Mouse (Mus musculus) activated CD4-positive, CD25-positive, alpha-beta regulatory T cell, adult 4 months (primary cell): ENCODE data around the gene BC034090. TPM values are rescaled to one million over a fixed set of nuclear protein-coding genes. Genes with fewer than 3 reads are reported as not detected.
"Not testable (repeated sequence)": the region's sequence is repeated elsewhere in the genome, so short reads cannot be mapped to it uniquely, and the experiment has no call there.

Experiments used
- ATAC-seq: one replicate; pipeline ENCODE4 v1.8.0; 2017
- polyA plus RNA-seq, 2 experiments: library from polyadenylated mRNA; unstranded; fragments of 100-300 nt; shearing (Covaris generic); gene quantifications; one replicate each; pipeline ENCODE4 v1.2.1; 2017

The BC034090 gene
- polyA plus RNA-seq, result 1 to 10 TPM in 1 of 2 experiments, under 1 TPM in 1; 0.85 to 1.3 TPM

DNA sequence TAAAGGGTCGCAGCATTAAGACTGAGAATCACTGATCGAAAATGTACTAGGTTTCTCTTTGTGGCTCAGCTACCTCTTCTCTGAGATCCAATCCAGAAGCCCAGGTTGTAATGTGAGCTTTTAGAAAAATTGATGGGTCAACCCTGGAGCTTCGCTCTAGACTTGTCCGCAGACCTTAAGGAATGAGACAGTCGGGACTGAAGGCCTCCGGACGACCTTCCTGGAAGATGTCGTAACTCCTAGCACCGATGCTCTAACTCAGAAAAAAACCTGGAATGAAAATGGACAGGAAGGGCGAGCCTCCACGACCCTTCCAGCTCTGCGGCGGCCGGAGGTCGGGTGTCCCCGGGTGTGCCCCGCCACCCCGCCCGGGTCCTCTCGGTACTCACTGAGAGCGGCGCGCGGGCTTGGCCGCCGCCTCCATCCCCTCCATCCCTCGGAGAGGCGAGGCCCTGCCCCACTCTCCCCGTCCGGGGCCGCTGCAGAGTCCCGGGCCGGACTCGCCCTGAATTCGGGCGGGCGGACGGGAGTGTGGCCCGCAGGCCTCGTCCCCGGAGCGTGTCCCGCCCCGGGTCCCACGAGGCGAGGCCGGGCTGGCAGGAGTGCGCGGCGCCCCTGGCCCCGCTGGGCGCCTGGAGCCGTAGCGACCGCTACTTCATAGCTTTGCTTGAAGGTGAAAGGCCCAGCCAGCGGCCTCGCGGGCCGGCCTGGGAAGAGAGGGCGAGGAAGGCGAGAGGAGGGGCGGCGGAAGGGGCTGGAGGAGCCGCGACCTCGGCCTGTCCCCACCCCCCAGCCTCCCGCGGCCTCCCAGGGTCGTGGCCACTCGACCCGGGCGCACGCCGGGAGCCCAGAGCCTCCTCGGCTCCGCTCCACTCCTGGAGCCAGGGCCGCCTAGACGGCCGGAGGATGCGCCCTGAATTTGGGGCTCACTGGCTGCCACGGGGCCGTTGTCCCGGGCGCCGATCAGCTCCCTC, at the start of gene BC034090:
TSS of gene BC034090 (minus strand) at position 648 of the 974 bp plus-strand sequence.
- ATAC-seq, result no peak

DNA sequence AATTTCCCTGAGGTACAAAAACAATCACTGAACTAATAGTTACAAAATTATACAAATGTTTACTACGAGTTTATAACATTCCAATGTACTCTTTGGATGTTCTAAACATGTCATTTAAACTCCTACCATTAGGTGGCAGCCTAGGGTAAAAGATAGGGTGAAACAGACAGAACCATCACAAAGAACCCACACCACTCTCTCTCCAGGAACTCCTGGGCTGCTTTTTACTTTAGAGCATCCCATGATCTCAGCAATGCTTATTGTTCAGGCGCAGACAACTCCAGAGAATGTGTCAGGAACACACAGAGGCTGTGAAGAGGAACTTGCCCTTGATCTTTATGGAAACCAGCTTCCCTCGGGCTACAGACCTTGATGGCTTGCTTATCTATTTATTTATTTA, 49.2 kb upstream of the BC034090 start:
- ATAC-seq, result peak; percentile 86

GRCm38 (mm10) chr1:155289411-155289810, 45.2 kb upstream of the BC034090 start:
- ATAC-seq, result no peak

- no peak for ATAC-seq
Observed at GRCm38 (mm10) chr1:155288033-155288432, 43.8 kb upstream of the BC034090 start.

DNA sequence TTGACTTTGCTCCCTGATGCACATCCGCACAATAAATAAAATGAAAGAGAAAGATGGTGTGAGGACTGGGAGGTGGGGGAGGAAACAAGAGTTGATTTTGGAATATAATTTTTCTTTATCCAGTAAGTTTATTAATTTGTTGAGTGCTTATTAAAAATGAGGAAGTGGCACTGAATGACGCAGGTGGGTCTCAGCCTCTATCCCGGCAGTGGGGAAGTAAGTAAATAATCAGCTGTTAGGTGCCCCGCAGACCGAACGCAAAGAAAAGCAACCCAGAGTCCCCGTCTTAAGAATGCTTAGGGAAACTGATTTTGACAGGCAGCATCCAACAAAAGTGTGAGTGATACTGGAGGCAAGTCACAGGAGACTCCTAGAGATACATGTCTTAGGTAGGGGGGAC, 39.6 kb upstream of the BC034090 start:
- ATAC-seq, result no peak

- peak; percentile 75 for ATAC-seq
Observed at GRCm38 (mm10) chr1:155281003-155281793, 37.0 kb upstream of the BC034090 start.

DNA sequence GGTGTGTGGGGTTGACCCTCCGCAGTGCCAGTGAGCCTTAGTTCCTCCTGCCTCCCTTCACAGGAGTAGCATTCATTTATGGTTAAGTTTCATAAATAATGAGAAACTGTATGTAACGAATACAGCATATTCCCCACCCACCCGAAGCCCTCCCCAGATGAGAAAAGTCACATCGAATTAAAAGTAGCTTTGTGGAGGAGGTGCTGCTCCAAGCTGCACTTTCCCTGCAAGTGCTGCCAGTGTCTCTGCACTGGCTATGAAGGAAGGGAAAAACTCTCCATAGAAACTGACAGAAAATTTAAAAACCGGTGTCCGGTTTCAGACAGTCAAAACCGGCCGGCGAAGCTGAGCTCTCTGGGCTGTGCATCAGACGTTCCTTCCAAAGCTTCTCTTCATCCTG, 36.1 kb upstream of the BC034090 start:
- no peak for ATAC-seq

GRCm38 (mm10) chr1:155276381-155277033, 32.3 kb upstream of the BC034090 start:
- ATAC-seq, result no peak

DNA sequence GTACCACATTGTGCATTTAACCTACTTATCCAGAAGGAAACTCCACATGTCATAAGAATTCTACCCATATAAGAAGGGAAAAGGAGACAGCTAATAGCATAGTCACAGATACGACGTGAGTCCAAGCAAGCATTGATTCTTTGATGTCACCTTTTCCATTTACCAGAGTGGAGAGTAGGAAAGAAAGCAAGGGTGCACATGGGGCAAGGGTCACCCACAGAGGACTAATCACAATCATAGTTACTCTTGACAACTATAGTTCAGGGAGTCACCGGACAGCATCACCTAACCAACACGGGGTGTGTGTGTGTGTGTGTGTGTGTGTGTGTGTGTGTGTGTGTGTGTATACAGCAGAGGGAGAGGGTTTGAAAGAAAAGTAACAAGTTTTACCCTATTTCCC, 31.5 kb upstream of the BC034090 start:
- no peak for ATAC-seq

DNA sequence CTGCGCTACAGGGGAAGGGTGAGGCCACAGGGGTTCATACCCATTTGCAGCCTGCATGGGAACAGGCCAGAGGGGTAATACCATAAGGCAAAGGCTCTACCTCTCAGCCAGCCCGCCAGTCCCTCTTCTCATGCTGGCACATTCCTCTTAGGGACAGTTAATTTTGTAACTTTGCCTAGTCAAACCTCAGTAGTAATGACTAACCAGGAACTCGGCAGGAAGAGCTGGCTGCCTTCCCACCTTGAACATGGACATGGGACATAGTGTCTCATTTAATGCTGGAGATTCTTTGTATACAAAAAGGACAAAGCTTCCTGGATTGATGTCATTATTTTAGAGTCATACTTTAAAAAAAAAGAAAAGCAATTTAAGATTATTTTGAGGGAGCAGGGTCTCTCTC, 30.7 kb upstream of the BC034090 start:
- no peak for ATAC-seq

- ATAC-seq, result no peak
Observed at GRCm38 (mm10) chr1:155272953-155273352, 28.7 kb upstream of the BC034090 start.

GRCm38 (mm10) chr1:155262496-155262895, 18.3 kb upstream of the BC034090 start:
- not testable (repeated sequence) for ATAC-seq

GRCm38 (mm10) chr1:155254309-155254708, 10.1 kb upstream of the BC034090 start:
- ATAC-seq, result no peak

- ATAC-seq, result no peak
Observed at GRCm38 (mm10) chr1:155253126-155253525, 8.9 kb upstream of the BC034090 start.

GRCm38 (mm10) chr1:155252631-155253121, 8.4 kb upstream of the BC034090 start:
- ATAC-seq, result no peak

DNA sequence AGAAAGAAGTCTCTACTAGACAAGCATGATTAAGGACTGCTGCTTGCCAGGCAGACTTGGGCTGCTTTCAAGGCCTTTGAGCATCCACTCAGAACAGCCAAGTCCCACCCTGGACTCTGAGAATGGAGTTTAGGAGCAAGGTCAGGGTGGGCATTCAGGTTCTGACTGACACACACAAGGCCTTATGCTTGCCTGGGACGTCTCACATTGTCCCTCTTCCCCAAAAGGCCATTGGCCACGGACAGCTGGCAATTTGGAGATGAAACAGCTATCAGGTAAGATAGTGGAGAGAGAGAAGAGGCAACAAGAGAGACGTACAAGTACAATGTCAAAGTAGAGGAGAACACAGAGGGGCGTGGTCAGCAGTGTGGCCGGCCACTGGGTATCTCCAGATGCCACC, 7.4 kb upstream of the BC034090 start:
- no peak for ATAC-seq

- no peak for ATAC-seq
Observed at GRCm38 (mm10) chr1:155250531-155251135, 6.4 kb upstream of the BC034090 start.

DNA sequence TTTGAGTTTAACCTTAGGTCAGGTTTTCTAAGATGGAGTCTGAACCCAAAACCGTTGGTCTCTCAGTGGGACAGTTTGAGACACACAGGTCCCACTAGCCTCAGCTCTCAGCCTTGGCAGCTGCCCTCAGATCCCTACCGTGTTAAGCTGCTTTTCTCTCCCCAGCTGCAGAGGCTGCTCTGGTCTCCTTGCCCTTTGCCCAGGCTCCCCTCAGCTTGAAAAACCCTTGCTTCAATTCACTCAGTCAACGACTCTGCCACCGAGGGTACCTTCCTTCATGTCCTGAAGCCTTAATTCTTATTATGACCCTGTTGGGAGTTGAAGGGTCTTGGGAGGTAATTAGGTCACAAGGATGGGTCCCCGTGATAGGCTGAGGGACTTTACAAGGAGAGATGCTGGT, 5.7 kb upstream of the BC034090 start:
- ATAC-seq, result no peak

DNA sequence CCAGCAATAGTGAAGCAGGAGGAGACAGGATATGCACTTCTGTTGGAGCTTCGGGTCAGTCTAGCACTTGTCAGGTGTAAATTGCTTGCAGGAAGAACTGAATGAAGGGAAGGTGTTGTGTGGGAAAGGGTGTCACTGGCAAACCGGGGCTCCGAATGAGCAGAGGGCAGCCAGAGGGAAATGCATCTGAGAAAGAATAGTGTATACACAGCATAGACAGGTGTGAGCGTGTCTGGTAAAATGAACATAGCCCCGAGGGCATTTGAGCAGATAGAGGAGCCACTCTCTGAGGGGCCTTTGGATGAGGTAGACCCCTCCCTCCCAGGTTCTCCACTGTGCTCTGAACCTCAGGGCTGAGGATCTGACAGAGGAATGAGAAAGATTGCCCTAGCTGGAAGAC, 3.8 kb upstream of the BC034090 start:
- no peak for ATAC-seq

- no peak for ATAC-seq
Observed at GRCm38 (mm10) chr1:155247441-155247840, 3.2 kb upstream of the BC034090 start.

DNA sequence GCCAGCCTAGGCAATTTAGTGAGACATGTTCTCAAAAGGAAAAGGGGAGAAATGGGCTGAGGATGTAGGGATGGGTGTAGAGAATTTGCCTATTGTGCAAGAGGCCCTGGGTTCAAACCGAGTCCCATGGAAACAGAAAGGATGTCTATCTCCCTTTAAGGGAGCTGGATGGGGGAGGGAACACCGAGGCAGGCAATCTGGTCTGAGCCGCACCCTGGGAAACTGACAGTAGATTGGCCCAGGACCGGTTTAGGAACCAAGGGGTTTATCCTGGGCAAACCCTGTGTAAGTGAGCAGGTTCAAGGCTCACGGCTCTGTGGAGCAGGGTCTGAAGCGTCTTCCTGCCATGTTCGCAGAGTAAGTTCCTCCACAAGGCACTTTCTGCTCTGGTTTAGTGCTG, 1.3 kb upstream of the BC034090 start:
- ATAC-seq, result no peak

- ATAC-seq, result no peak
Observed at GRCm38 (mm10) chr1:155244771-155245211, 547 bp upstream of the BC034090 start.

GRCm38 (mm10) chr1:155242488-155242745, 1.8 kb downstream of the BC034090 start:
- no peak for ATAC-seq
